Mouse (Mus musculus): ENCODE results near the gene Sf3b2. TPM values are rescaled to one million over a fixed set of nuclear protein-coding genes. Genes with fewer than 3 reads are reported as not detected.

Gene Sf3b2
- polyA plus RNA-seq, 1 experiment from 2014 or later, result 247 TPM

DNA sequence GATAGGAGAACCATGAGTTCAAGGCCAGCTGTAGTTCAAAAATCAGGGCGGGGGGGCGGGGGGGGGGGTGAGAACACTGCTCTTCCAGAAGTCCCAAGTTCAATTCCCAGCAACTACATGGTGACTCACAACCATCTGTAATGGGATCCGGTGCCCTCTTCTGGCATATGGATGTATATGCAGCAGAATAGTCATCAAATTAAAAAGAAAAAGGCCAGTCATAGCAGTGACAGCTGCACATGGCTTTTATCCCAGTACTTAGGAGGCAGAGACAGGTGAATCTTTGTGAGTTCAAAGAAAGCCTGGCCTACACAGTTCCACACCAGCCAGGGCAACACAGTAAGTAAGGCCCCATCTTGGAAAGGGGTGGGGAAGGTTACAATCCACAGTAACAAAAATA, 18.1 kb downstream of the Sf3b2 start:
- H3K9me3 ChIP-seq (ENCODE audit: control insufficient read depth, low read length), result no peaks in the 10 kb centered on the region
- no peaks in the 10 kb centered on the region for H3K27me3 ChIP-seq (replicated peaks; ENCODE audit: control insufficient read depth, insufficient read depth, low read length)
- no peak overlapping the region for H3K4me3 ChIP-seq (ENCODE audit: low read depth, low read length)
- ATAC-seq (ENCODE audit: low read depth), result no peak
- H3K9ac ChIP-seq (ENCODE audit: low read depth, low read length), result no peak overlapping the region
- no peak for DNase-seq (ENCODE audit: low spot score)
- 88% methylated on average over 3 of the region's 3 CpGs for WGBS
- H3K27ac ChIP-seq (replicated peaks; ENCODE audit: low read depth, low read length), result no peak overlapping the region
- H3K36me3 ChIP-seq (ENCODE audit: control insufficient read depth, insufficient read depth, low read length), result peaks cover 84% of the 10 kb centered on the region
- H3K4me2 ChIP-seq (ENCODE audit: low read depth, low read length), result no peak overlapping the region
- peaks cover 6% of the 10 kb centered on the region; the same call in 1 of the 2 replicates for H3K4me1 ChIP-seq (ENCODE audit: control insufficient read depth, insufficient read depth, low read length)

DNA sequence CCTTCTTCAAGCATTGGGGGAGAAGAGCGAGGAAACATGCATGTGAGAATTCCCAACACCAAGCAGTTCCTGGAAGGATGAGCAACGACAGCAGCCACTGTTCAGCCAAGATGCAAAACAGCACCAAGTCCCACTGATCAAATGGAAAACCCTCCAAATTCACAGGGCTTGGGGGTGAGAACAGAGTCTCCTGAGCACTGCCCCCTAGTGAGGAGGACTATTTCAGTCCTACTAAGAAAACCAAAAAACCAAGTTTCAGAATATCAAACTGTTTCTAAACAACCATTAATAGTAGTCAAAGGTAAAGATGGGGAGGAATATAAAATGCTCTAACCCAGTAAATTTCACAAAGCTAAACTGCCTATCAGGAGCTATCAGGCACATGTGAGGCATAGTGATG, 18.7 kb downstream of the Sf3b2 start:
- no peak for DNase-seq (ENCODE audit: low spot score)
- 83% methylated on average over 2 of the region's 2 CpGs for WGBS
- peaks cover 9% of the 10 kb centered on the region for H3K4me1 ChIP-seq (ENCODE audit: control insufficient read depth, insufficient read depth, low read length)

DNA sequence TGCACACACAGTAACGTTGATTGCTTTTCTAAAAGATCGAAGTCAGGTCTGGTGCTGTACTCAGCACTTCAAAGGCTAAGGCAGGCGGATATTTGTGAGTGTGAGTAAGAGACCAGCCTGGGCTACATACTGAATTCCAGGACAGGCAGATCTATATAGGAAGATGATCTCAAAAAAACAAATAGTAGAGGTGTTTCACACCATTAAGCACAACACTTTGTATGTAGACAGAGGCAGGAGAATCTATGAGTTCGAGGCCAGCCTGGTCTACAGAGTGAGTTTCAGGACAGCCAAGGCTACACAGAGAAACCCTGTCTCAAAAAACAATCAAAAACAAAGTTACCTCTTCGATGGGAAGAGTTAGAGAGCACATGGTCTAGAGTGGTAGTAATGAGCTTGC, 19.5 kb downstream of the Sf3b2 start:
- 97% methylated on average over 5 of the region's 5 CpGs for WGBS
- Histone ChIP-seq H3K4me2 (ENCODE audit: low read depth, low read length) (no peak overlapping the region), H3K36me3 (ENCODE audit: control insufficient read depth, insufficient read depth, low read length) (peaks cover 70% of the 10 kb centered on the region), H3K9ac (ENCODE audit: low read depth, low read length) (no peak overlapping the region), H3K9me3 (ENCODE audit: control insufficient read depth, low read length) (no peaks in the 10 kb centered on the region), H3K4me1 (ENCODE audit: control insufficient read depth, insufficient read depth, low read length) (peaks cover 17% of the 10 kb centered on the region), H3K27ac (replicated peaks; ENCODE audit: low read depth, low read length) (no peak overlapping the region), H3K27me3 (replicated peaks; ENCODE audit: control insufficient read depth, insufficient read depth, low read length) (no peaks in the 10 kb centered on the region), H3K4me3 (ENCODE audit: low read depth, low read length) (no peak overlapping the region)
- ATAC-seq (ENCODE audit: low read depth) (no peak), DNase-seq (ENCODE audit: low spot score) (no peak)

More for the DNA sequence above, 18.7 kb downstream of the Sf3b2 start:
- H3K9ac ChIP-seq (ENCODE audit: low read depth, low read length), result no peak overlapping the region
- H3K9me3 ChIP-seq (ENCODE audit: control insufficient read depth, low read length), result no peaks in the 10 kb centered on the region
- H3K4me2 ChIP-seq (ENCODE audit: low read depth, low read length), result no peak overlapping the region
- no peak overlapping the region for H3K27ac ChIP-seq (replicated peaks; ENCODE audit: low read depth, low read length)
- H3K27me3 ChIP-seq (replicated peaks; ENCODE audit: control insufficient read depth, insufficient read depth, low read length), result no peaks in the 10 kb centered on the region
- no peak for ATAC-seq (ENCODE audit: low read depth)
- peaks cover 78% of the 10 kb centered on the region for H3K36me3 ChIP-seq (ENCODE audit: control insufficient read depth, insufficient read depth, low read length)
- no peak overlapping the region for H3K4me3 ChIP-seq (ENCODE audit: low read depth, low read length)

DNA sequence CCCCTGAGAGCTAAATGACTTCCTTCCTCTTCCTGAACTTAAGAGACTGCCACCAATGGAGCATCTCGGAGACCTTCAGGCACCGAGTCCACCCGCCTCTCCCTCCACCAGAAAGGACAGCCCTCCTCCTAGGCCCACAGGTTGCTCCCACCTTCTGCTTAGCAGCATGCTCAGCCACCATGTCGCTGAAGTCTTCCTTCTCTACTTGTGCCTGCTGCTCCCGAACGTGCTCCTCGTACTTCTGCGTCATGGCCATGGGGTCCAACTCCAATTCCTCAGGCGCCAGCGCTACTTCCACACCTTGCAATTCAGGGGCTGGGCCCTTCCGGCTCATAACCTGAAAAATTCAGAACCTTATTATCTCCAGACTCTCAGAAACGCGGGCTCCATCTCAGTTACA, 20.6 kb downstream of the Sf3b2 start:
- H3K36me3 ChIP-seq (ENCODE audit: control insufficient read depth, insufficient read depth, low read length), result peaks cover 59% of the 10 kb centered on the region
- H3K27me3 ChIP-seq (replicated peaks; ENCODE audit: control insufficient read depth, insufficient read depth, low read length), result no peaks in the 10 kb centered on the region
- ATAC-seq (ENCODE audit: low read depth), result no peak
- 0 out of 2 replicates have a peak overlapping the region, but pooled peaks have one; percentile 96 for H3K27ac ChIP-seq (replicated peaks; ENCODE audit: low read depth, low read length)
- WGBS, result 90% methylated on average over 13 of the region's 13 CpGs
- no peak overlapping the region for H3K4me2 ChIP-seq (ENCODE audit: low read depth, low read length)
- no peak for DNase-seq (ENCODE audit: low spot score)
- peaks cover 21% of the 10 kb centered on the region for H3K4me1 ChIP-seq (ENCODE audit: control insufficient read depth, insufficient read depth, low read length)
- H3K9me3 ChIP-seq (ENCODE audit: control insufficient read depth, low read length), result no peaks in the 10 kb centered on the region
- H3K9ac ChIP-seq (ENCODE audit: low read depth, low read length), result no peak overlapping the region
- no peak overlapping the region for H3K4me3 ChIP-seq (ENCODE audit: low read depth, low read length)

DNA sequence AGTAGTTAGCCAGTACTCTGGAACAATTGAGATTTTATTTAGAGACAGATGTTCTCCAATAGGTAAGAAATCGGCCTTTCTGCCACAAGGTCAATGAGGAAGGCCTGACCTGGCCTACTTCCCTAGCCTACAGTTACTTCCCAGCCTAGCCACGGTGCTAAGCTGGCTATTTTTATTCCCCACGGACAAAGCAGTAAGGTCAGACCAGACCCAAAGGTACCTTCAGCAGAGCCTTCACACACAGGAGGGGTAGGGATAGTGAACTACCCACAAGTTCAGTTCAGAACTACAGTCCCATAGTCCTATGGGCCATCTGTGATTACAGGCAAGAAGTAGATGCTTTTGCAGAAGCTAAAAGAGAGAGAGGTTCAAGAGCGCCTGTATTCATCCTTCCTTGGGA, 21.3 kb downstream of the Sf3b2 start:
- no peak for DNase-seq (ENCODE audit: low spot score)

DNA sequence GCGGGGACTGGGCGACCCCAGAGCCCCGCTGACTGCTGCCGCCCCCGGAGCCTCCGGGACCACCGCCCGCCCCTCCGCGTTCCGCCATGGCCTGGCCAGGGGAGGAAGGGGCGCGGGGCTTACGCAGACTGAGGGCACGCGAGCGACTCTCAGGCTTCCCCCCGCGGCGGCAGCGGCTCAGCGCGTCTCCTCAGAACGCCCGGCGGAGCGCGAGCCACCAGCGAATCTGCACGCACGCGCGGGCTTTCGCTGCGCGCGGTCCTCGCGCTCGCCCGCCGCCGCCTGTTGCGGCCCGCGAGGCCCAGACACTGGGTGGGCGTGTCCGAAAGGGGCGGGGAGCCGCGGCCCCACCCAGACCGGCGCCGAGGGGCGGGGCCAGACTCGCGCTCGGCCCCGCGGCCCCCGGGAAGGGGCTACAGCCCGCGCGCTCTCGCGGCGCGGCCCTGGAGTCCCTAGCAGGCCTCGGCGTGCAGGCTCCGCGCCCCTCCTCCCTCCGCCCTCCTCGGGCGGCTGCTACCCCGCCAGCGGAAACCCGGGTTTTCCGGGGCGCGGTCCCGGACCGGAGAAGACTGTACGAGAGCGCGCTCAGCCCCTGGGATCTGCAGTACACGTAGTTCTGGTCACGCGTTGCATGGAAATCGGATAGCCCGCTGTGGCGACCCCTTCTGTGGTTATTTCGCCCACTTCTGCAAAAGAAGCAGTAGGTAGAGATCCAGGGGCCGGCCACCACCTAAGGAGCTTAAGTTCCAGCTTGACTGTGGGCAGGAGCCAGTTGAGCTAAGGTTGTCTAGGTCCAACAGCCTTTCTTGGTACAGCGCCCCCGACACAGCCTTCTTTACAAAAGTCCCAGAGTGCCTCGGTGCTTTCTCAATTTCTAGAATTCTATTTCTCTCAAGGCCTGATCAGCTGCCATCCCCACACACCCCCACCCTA, 22.2 kb downstream of the Sf3b2 start, which contains the start of gene Pacs1:
TSS of gene Pacs1 (minus strand) at position 319 of the 933 bp plus-strand sequence.
- Histone ChIP-seq H3K4me3 (ENCODE audit: low read depth, low read length) (peak within 1 kb of the TSS; percentile 96), H3K27ac (replicated peaks; ENCODE audit: low read depth, low read length) (peak within 1 kb of the TSS; percentile 96), H3K9ac (ENCODE audit: low read depth, low read length) (peak within 1 kb of the TSS; percentile 91), H3K9me3 (ENCODE audit: control insufficient read depth, low read length) (no peaks in the 10 kb centered on the region), H3K4me2 (ENCODE audit: low read depth, low read length) (peak within 1 kb of the TSS; percentile 82), H3K4me1 (ENCODE audit: control insufficient read depth, insufficient read depth, low read length) (peaks cover 21% of the 10 kb centered on the region), H3K36me3 (ENCODE audit: control insufficient read depth, insufficient read depth, low read length) (peaks cover 44% of the 10 kb centered on the region), H3K27me3 (replicated peaks; ENCODE audit: control insufficient read depth, insufficient read depth, low read length) (no peaks in the 10 kb centered on the region)
- 0% methylated on average over 20 of the region's 97 CpGs for WGBS
- ATAC-seq (ENCODE audit: low read depth) (peak; percentile 93), DNase-seq (ENCODE audit: low spot score) (peak; percentile 96)

More for the DNA sequence above, 21.3 kb downstream of the Sf3b2 start:
- Histone ChIP-seq H3K9ac (ENCODE audit: low read depth, low read length) (peak overlapping the region; percentile 91; the same call in 1 of the 2 replicates), H3K27me3 (replicated peaks; ENCODE audit: control insufficient read depth, insufficient read depth, low read length) (no peaks in the 10 kb centered on the region), H3K9me3 (ENCODE audit: control insufficient read depth, low read length) (no peaks in the 10 kb centered on the region), H3K27ac (replicated peaks; ENCODE audit: low read depth, low read length) (peak overlapping the region; percentile 96), H3K4me2 (ENCODE audit: low read depth, low read length) (peak overlapping the region; percentile 82), H3K4me1 (ENCODE audit: control insufficient read depth, insufficient read depth, low read length) (peaks cover 21% of the 10 kb centered on the region), H3K4me3 (ENCODE audit: low read depth, low read length) (peak overlapping the region; percentile 96; the same call in 1 of the 2 replicates), H3K36me3 (ENCODE audit: control insufficient read depth, insufficient read depth, low read length) (peaks cover 52% of the 10 kb centered on the region)
- no peak for ATAC-seq (ENCODE audit: low read depth)
- 72% methylated on average over 4 of the region's 4 CpGs for WGBS

- WGBS, result 2% methylated on average over 9 of the region's 30 CpGs
- no peaks in the 10 kb centered on the region for H3K27me3 ChIP-seq (replicated peaks; ENCODE audit: control insufficient read depth, insufficient read depth, low read length)
- peak overlapping the region; percentile 96 for H3K27ac ChIP-seq (replicated peaks; ENCODE audit: low read depth, low read length)
- ATAC-seq (ENCODE audit: low read depth) (peak; percentile 47), DNase-seq (ENCODE audit: low spot score) (peak; percentile 42)
- peak overlapping the region; percentile 96 for H3K4me3 ChIP-seq (ENCODE audit: low read depth, low read length)
- H3K36me3 ChIP-seq (ENCODE audit: control insufficient read depth, insufficient read depth, low read length), result peaks cover 37% of the 10 kb centered on the region
- H3K4me1 ChIP-seq (ENCODE audit: control insufficient read depth, insufficient read depth, low read length), result peaks cover 21% of the 10 kb centered on the region
- peak overlapping the region; percentile 82 for H3K4me2 ChIP-seq (ENCODE audit: low read depth, low read length)
- H3K9ac ChIP-seq (ENCODE audit: low read depth, low read length), result peak overlapping the region; percentile 91
- no peaks in the 10 kb centered on the region for H3K9me3 ChIP-seq (ENCODE audit: control insufficient read depth, low read length)
Observed at GRCm38 (mm10) chr19:5272326-5272795, 22.9 kb downstream of the Sf3b2 start.

DNA sequence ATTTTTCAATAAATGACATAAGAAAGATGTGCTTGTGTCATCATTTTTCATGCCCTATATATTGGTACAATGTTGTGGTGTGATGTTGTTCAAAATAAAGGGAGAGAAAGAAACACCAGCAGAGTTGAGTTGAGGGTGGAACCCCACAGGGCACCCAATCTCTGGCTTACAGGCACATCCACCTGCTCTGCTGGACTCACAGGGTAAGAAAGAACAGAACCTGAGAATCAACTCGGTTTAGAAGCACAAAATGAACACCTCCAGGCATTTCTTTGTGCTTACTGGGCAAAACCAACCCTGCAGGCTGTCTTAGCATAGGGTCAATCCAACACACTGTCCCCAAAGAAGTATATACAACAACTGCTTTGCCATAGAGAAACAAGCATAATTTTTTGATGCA, 23.8 kb downstream of the Sf3b2 start:
- H3K4me3 ChIP-seq (ENCODE audit: low read depth, low read length), result peak overlapping the region; percentile 96
- DNase-seq (ENCODE audit: low spot score), result no peak
- WGBS, result 46% methylated on average over 1 of the region's 1 CpGs
- H3K27ac ChIP-seq (replicated peaks; ENCODE audit: low read depth, low read length), result no peak overlapping the region
- H3K4me2 ChIP-seq (ENCODE audit: low read depth, low read length), result peak overlapping the region; percentile 82
- H3K9ac ChIP-seq (ENCODE audit: low read depth, low read length), result 0 out of 2 replicates have a peak overlapping the region, but pooled peaks have one; percentile 32
- ATAC-seq (ENCODE audit: low read depth), result no peak
- H3K9me3 ChIP-seq (ENCODE audit: control insufficient read depth, low read length), result no peaks in the 10 kb centered on the region
- peaks cover 21% of the 10 kb centered on the region for H3K4me1 ChIP-seq (ENCODE audit: control insufficient read depth, insufficient read depth, low read length)
- no peaks in the 10 kb centered on the region for H3K27me3 ChIP-seq (replicated peaks; ENCODE audit: control insufficient read depth, insufficient read depth, low read length)
- H3K36me3 ChIP-seq (ENCODE audit: control insufficient read depth, insufficient read depth, low read length), result peaks cover 29% of the 10 kb centered on the region
